Mouse (Mus musculus) lung, adult 2 months (tissue): ENCODE measurements around the gene Cops6.

Source experiments
- CTCF ChIP-seq: fragments of 200-500 bp; IDR thresholded peaks from 2 replicates; pipeline ENCODE4 v1.5.1; 2011; ENCODE audit warnings: mild to moderate bottlenecking, low read length, control low read depth; ENCODE audit not compliant: insufficient read depth
- POLR2A ChIP-seq: fragments of 200-500 bp; IDR thresholded peaks from 2 replicates; pipeline ENCODE4 v1.6.1; 2011; ENCODE audit warnings: low read depth, mild to moderate bottlenecking, control low read depth, low read length, borderline replicate concordance; ENCODE audit errors: extremely low read depth

DNA sequence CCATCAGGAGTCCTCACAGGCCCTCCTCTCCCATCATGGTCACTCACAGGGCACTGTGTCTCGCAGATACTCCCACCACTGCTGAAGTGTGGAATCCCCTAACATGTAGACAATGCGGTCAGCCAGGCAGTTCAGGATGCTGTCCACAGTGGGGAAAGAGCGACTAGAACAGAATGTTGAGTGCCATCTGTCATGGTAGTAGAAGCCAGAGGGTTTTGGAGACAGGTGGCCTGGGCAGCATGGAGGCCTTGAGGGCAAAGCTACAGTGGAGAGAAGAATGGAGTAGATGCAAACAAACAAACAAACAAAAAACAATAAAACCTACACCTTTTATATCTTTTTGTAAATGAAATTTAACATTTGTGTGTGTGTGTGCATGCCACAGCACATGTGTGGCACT lies 41.2 kb downstream of the Cops6 start:
- TF ChIP-seq CTCF: no peak
- TF ChIP-seq POLR2A: no peak
